Mouse (Mus musculus) c-Kit-positive CD71-positive TER-119-negative erythroid progenitor cells, embryonic 14.5 days (primary cell): ENCODE results near the gene Gpc5.

Source experiments
- DNase-seq: peaks from one replicate; pipeline ENCODE4 v3.0.0-alpha.2; 2013; ENCODE audit warnings: low read depth

Gpc5 gene

DNA sequence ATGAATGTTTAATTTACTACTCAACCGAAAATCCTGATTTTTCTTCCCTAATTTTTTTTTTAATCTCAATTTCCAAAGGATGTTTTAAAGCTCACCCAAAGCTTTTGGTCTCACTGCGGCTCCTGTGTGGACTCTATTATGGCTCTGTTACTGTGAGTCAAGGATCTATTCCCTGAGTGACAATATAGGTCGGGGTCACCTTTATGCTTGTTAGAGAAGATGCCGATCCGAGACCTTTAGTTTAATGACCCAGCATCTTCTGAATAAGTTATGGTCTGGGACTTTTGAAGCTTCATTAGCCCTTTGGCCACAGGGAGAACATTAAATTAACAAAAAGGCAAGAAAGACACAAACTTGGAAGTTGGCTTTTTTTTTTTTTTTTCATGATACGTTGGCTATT lies 408.8 kb downstream of the Gpc5 start:
- no peak for DNase-seq

DNA sequence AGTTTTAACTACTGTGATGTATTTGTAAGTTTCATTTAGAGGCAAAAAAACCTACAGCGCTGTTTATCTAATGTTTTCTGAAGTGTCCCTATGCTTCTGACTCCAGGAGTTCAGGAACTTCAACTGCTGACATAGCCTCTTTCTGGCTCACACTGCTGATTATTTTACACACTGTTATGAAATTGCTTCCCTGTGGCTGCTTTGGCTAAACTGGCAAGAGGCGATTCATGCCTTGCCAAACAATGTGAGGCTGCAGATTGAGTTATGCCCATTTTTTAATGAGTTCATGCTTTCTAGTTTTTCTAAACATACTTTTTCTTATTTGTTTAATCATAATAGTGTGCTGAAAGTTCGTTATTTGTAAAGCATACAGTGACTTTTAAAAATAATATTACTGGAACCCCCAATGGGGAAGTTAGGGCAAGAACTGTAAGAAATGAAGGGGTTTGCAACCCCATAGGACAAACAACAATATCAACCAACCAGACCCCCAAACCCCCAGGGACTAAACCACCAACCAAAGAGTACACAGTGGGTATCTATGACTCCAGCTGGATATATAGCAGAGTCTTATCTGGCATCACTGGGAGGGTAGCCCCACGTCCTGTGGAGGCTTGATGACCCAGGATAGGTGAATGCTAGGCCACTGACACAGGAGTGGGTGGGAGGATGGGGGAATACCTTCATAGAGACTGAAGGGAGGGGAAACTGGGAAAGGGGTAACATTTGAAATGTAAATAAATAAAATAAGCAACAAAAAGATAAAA lies 454.7 kb downstream of the Gpc5 start:
- no peak for DNase-seq

DNA sequence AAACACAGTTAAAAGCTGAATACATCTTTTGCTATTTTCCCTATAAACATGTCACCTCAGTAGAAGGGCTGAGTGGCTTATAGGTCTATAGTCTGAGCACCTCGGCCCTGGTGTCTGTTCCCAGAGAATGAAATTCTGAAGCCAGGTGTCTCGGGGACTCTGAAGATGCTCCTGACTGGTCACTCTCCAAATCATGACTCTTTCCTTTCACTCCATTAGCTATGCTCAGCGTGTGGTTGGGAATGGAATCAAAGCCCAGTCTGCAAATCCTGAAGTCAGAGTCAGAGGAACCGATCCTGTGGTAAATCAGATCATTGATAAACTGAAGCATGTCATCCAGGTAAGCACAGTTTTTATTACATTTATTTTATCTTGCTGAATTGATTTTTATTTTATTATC lies 460.0 kb downstream of the Gpc5 start:
- DNase-seq = no peak

DNA sequence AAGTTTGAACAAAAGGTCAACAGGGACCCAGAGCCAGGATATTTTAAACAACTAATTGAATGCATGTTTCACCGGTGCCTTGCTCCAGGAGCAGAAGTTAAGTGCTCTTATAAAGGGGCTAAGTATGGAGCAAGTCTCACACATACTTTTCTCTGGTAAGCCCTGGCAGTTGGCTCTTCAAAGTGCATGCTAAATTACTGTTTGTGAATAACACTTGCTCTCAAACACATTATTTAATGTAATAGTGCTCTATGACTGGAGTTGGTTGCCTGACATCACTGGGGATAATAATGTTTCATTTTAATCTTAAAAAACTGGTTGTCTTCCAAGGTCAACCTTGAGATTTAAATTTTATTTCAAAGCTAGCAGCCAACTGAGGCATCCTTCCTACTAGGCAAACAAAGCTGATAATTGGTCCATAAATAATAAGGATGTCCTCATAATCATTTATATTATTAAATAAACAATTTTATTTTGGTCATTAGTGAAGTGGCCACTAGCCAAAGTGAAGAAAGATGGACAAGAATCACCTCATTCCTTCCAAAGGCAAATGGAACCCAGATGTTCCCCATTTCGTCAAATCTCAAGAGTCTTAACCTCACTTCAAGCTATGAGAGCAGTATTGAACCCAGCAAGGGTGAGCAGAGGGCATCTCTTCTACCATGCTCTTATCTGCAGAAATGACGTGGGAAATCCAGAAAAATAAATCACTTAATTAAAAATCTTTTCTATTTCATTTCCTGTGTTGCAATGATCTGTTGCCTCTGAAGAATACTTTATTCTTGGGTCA lies 488.6 kb downstream of the Gpc5 start:
- no peak for DNase-seq

DNA sequence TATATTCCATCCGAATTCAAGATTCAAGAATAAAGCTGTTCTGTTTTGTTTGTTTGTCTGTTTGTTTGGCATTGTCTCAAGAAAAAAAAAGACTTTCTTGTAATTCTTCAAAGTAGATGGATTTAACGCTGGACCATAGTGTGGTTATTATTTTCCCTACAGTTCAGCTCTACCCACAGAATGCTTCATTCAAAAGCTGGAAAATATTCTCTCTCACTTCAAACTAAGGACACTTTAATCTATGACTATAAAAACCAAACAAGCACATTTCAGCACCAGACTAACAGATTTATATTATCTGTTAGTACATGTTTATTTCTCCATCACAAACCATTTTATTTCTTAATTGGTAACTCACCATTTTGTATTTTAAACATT lies 489.2 kb downstream of the Gpc5 start:
- no peak for DNase-seq

DNA sequence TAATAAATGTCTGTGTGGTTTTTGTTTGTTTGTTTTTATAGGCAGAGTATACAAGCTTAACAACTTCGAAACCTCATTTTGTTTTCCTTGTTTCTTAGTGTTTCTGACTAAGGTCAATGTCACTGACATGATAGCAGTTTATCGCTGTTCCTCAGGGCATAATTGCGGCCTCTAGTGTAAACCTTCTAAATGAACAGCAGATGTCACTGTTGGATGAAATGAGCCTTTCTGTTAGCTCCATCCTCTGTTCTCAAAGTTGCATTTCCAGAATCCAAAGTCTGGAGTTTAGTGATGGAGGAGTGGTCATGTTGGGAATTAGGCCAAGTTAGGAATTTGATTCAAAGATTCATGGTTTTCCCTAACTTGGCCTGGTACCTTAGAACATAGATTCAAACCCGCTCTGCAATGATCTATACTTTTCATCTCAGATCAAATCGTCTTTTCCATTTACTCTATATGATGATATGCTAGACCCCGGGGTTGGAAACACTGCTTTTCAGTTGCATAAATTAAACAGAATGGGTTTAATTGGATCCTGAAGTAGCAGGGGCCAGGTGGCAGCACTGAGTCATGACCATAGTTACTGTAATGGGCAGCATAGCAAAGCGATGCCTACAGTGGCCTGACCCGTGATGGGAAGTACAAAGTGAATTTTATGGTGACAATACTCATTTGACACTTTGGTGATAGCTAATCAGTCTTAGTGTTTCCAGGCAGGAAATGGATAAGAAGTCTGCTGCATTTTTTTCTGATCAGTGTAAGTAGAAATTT lies 508.4 kb downstream of the Gpc5 start:
- no peak for DNase-seq

DNA sequence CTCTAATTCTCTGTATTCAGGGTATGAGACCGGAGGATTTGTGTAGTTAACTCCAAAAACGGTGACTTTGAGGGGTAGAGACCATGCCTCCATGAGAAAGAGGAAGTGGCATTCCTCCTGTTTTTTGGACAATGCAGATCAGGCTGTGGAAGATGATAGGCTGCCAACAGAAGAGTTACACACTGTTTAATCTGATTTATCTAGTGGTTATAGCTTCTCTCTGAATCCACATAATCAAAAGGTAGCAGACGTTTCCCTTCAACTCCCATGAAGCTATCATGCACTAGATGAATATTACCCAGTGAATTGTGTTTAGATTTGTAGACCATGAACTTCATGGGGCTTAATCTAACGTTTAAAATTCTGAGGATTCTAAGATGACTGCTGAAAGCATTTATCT lies 522.1 kb downstream of the Gpc5 start:
- no peak for DNase-seq

DNA sequence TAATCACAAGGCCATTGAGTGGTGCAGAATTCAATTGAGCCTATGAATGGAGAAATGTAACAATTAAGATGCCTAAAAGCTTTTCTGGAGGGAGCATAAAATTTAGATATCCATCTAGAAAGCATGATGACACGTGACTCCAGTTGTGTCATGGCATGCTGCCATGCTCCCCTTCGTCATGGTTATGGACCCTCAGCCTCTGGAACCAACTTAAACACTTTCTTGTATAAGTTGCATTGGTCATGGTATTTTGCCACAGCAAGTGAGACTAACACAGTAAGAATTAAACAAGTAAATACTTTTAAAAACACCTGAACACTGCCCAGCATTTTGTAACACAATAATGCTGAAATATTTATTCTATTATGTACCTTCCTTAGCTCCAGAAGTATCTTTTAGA lies 524.3 kb downstream of the Gpc5 start:
- no peak for DNase-seq

DNA sequence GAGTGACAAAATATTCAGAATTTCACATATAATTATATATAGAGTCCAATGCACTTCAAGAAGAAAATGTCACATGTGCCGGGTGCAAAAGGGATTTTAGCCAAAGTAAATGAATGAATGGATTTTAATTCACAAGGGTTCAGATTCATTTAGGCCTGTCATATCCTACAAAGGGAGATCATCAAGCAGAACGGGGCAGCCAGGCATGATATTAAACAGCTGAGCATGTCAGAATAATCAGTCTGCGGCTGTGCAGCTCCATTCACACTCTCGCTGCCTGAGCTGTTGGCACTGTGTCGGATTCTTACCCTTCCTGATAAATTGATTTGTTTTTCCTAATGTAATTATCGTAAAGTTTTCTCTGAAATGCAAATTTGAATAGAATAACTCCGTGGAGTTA lies 524.8 kb downstream of the Gpc5 start:
- no peak for DNase-seq

DNA sequence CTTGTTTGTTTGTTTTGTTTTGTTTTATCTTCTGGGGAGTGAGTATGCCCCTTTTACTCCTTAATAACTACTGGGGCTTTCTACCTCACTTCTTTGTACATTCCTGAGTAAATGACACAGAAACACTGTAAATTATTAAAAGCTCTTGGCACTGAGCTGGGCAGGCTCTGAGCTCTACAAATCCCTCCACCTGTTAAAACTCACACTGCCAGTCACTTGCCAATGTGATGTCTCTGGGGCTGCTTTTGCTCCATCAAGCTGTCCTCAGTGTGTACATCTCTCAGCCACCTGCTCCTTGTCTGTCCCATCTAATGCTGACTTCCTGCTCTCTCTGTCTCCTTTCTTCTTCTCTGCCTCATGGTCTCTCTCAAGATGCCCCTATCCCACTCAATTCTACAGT lies 528.5 kb downstream of the Gpc5 start:
- DNase-seq = no peak

DNA sequence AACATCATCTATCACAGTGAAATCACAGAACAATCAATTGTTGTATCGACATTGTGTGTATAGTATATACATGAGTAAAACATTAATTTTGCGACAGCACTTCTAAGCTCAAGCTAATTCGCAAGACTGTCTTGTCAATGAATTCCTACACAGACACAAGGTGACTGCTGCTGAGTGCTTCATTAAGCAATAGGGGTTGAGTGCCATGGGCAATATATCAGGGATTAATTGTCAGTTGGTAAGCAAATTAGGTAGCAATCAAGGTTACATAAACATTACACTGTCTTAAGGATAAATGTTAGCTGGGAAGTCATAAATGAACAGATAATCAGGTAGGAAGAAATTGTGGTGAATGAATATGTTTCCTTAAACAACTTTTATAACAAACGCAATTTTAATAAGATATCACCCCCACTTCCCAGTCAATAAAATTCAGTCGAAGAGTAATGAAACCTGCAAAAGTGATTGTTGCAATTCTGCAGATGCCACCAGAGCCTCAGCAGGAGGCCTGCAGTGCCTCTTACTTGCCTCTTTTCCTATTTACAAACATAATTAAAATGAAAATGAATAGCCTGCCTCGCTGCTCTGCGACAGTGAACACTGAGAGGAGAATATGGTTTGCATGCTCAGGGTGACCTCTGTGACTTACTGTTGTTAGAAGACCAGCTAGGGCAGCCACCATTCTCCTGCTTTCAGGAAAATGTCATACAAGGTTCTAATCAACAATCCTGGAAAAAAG lies 539.3 kb downstream of the Gpc5 start:
- DNase-seq = no peak

DNA sequence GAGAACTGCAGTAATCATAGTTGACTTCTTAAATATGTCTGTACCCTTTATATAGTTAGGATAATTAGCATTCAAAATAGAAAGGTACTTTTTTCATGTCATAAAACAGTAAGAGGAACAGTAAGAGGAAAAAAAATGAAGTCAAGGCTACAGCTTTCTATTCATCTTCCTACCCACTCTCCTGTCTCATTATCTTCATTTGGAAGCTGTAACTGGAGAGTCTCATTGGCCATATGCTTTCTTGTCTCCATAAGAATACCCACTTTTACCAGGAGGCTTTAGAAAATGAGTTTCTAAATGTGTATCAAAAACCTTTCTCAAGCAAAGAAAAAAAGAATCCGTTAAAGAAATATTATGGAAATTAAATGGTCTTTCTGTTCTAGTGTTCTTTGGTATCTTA lies 541.3 kb downstream of the Gpc5 start:
- no peak for DNase-seq

DNA sequence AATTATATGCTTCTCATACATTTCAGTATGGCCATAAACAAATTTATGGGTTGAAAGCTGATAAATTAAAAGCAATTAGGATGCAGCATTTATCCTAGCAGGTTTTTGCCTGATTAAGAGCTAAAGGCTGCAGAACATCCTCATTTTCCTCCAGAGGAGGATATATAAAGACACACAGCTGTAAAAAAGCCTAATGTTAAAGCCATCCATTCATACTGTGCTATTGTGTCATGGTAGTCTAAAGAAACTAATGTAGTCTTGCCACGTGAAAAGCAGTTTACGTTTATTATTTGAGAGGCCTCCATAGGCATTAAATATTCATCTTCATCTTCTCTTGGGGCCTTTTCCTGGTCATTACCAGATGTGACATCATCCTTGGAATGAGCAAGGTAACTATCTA lies 587.9 kb downstream of the Gpc5 start:
- no peak for DNase-seq

DNA sequence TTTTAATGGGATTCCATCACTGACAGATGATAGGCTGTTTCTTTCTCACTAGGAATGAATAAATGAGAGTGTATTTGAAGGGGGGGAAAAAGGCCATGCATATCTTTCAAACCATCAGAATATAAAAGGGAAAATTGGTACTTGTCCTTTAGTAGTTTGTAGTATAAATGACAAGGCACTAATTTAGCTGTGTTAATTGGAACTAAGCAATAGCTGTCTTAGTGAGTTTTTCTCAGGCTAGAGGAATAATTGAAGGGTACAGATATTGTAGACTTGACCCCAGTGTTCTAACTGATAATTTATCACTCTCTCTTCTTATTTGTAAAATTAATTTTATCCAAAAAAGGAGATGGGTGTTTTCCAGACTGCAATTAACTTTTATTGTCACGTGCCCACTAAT lies 654.0 kb downstream of the Gpc5 start:
- DNase-seq = no peak

DNA sequence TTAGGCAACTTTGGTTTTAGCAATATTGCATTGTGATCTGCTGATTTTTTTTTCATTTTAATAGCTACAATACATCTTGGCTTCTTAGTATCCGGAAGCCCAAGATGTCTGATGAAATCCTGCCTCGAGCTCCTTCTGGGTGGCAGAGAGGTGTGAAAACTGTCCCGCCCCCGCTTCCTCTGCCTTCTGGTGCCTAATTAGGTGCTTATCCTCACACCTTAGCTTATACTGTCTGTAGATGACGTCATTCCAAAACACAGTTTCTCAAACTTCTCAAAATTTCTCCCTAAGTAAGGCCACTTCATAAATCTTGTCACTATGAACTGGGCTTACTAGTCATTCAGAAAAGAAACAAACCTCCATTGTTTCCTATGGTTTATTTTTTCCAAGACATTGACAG lies 668.2 kb downstream of the Gpc5 start:
- no peak for DNase-seq

DNA sequence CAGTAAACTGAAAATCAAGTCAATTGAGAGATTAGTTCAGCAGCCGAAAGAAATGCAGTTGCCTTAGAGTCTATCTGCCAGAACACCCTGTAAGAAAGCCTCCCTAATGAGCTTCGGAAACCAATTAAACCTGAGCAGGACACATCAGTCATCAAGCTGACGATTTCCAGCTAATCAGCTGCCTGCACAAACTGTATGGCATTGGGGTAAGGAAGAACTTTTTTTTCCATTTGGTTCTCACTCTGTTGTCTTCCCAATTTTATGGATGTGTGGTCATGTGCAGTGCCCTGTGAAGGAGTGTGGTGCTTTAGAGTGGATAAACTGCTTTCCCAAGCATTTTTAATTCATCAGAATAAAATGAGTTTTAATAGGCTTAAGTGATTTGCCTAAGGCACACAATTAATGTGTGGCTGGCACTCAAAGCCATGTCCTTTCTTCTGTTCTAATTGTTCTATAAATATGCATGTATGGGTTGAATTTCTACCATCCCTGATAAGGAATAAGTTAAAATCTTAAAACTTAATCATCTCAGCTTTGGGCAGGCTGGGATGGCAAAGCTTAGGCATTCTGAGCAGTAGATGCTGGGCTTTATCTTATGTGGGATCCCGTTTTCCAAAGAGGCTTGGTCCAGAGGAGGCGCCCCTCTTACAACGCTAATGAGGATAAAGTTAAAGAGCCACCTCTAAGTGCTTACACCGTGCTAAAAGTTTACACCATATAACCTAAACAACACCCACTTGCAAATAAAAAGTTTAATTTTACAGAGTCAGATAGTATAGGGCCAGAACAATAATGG lies 687.6 kb downstream of the Gpc5 start:
- no peak for DNase-seq

DNA sequence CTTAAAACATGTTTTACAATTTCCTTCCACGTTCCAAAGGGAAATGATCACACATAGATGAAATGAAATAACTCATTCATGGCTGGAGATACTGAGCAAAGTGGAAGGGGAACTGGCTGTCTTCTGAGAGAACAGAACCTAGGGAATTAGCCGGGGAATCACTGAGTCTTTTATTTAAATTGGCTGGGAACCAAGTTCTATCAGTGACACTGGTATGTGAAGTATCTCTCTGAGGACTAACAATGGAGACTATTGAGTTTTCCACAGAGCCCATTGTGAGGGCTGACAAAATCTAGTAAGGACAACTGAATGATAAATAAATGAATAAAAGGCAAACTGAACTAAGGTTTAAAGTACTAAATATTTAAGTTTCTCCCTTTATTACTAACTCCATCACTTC lies 712.7 kb downstream of the Gpc5 start:
- no peak for DNase-seq

DNA sequence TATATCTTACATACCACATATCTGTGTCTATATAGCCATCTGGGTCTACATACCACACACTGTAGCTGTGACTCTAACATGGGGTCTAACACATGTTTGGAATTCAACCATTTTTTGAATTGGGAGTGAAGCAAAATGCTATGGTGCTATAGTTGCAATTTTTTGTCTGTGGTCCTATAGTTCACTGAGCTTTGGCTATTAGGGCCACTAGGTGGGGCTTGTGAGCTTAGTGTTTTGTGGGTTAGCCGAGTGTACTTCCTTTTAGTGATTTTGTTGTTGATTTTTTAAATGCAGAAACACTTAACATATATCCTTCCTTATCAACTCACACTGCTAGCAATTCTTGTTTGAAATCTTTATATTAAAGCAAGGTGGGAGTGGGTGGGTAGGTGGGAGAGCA lies 727.0 kb downstream of the Gpc5 start:
- DNase-seq = no peak

DNA sequence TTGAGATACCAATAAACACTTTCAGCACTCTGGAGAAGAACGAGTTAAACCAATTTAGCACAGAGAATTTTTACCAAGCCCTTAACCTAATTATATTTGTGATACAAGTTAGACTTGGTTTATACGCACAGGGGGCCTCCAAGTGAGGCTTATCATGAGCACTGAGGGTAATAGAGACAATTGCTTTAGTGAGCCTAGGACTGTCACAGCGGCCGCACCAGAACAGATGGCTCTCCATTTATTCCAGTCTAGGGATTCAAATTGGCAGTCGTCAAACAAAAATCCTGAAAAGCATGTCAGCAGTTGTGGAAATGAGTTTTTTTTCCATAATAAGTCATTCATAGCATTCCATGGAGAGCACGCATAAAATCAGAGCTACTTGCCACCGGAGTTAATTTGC lies 729.6 kb downstream of the Gpc5 start:
- DNase-seq = no peak

DNA sequence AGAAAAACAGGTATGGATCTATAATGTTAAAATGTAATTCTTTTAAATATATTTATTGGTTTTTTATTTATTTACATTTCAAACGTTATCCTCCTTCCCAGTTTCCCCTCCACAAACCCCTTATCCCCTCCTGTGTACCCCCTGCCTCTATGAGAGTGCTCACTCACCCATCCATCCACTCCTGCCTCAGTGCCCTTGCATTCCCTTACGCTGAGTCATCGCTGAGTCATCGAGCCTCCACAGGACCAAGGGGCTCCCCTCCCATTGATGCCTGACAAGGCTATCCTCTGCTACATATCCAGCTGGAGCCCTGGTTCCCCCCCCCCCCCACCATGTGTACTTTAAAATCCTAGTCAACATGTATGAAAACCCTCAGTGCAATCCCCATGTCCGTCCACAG lies 738.5 kb downstream of the Gpc5 start:
- no peak for DNase-seq

DNA sequence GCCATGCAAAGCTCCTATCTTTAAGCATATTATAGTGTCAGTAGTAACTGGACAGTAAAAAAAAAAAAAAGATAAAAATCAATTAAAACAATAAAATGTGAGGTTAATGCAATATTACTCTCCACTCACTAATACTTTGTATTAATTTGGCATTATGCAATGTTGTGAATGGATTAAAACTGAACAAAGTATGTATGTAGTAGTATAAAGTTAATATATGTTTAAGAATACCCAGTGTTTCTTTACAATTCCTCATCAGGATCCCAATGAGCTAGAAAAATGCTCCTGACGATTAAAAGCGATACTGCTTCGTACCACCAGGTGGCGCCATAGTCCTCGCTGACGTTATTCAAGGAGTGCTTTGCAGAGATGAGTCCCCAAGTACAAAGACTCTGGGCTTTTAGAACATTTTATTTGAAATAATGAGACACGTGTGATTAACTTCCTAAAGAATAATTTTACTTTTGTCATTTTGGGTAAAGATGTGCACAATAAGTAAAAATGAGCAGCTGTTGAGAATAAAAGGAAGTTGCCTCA lies 739.3 kb downstream of the Gpc5 start:
- peak; percentile 25 for DNase-seq
